Mouse (Mus musculus) neural tube, embryonic 14.5 days (tissue): ENCODE results near the gene Gtpbp10. TPM values are rescaled to one million over a fixed set of nuclear protein-coding genes. Genes with fewer than 3 reads are reported as not detected.
A peak's percentile ranks its signal among the peaks of the same experiment; 100 is the strongest.

ENCODE experiments used
- ATAC-seq: fragments of 200-750 bp; cut with Nextera tagmentation; 2 replicates; pipeline ENCODE4 v1.8.0; 2017; ENCODE audit warnings: low read depth, mild to moderate bottlenecking, moderate TSS enrichment, moderate library complexity
- H3K27ac ChIP-seq: fragments of 300-500 bp; sonication (generic); 2 replicates; pipeline ENCODE4 v1.5.1; 2014; ENCODE audit warnings: low read depth, mild to moderate bottlenecking, control low read depth, low read length, moderate library complexity, mixed read lengths
- H3K27me3 ChIP-seq: fragments of 300-500 bp; sonication (generic); 2 replicates; pipeline ENCODE4 v1.6.1; 2014; ENCODE audit warnings: low read length; ENCODE audit not compliant: control insufficient read depth, insufficient read depth
- H3K36me3 ChIP-seq: fragments of 300-500 bp; sonication (generic); 2 replicates; pipeline ENCODE4 v1.6.1; 2014; ENCODE audit warnings: low read length, mixed read lengths; ENCODE audit not compliant: control insufficient read depth, insufficient read depth
- H3K4me1 ChIP-seq: fragments of 300-500 bp; sonication (generic); 2 replicates; pipeline ENCODE4 v1.6.1; 2014; ENCODE audit warnings: low read length; ENCODE audit not compliant: control insufficient read depth, insufficient read depth
- H3K4me2 ChIP-seq: fragments of 300-500 bp; sonication (generic); 2 replicates; pipeline ENCODE4 v1.6.1; 2014; ENCODE audit warnings: mild to moderate bottlenecking, low read depth, low read length, control low read depth
- H3K4me3 ChIP-seq: fragments of 300-500 bp; sonication (generic); 2 replicates; pipeline ENCODE4 v1.5.1; 2014; ENCODE audit warnings: low read depth, low read length, control low read depth, mixed read lengths
- H3K9ac ChIP-seq: fragments of 300-500 bp; sonication (generic); replicated peaks from 2 replicates; pipeline ENCODE4 v1.6.1; 2014; ENCODE audit warnings: low read depth, mild to moderate bottlenecking, control low read depth, low read length, mixed read lengths
- H3K9me3 ChIP-seq: fragments of 300-500 bp; sonication (generic); 2 replicates; pipeline ENCODE4 v1.6.1; 2016; ENCODE audit warnings: low read length; ENCODE audit not compliant: control insufficient read depth
- WGBS: fragments of 180-500 bp; shearing (Covaris S2); extraction: QIAGEN DNeasy Blood & Tissue Kit; methylation state at CpG from one replicate; pipeline ENCODE4 v1.1.7; 2014; 5-methylcytosine and 5-hydroxymethylcytosine counted together
- polyA plus RNA-seq: library from polyadenylated mRNA; unstranded; fragments of >200 nt; fragmentation: Nextera tagmentation; extraction: Ambion mirVana; gene quantifications from 2 replicates; pipeline ENCODE4 v1.2.1, GENCODE M21; 2014

Gtpbp10 gene
- polyA plus RNA-seq = 21.7 and 23.4 TPM in 2 replicates

DNA sequence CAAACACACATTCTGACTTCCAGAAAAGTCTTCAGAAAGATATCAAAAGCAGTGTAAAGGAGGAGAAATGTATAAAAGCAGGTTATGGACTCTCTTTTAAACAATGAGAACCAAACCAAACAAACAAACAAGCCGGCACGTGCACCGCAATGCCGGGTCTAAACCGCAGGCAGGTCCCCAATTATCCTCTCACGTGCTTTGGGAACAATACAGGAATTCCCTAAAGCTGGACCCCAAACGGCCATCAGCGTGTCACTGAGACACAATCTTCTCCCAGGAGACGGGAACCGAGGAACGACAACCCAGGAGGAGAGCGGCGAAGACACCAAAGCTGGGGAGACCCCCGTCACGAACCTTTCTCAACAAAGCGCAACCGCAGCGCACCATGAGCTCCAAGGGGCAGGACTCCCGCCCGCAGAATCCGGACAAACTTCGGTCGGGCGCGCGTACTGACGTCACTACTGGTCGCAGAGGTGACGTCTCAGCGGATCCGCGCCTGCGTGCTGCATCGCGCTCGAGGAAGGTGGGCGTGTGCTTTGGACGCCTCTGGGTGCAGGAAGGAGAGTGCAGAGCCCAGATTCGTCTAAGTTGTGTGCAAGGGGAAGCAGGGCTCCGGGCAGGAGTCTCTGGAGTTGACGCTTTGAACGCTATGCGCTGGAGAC is at the start of gene Gtpbp10:
TSS of gene Gtpbp10 (minus strand) at position 460 of the 662 bp plus-strand sequence.
- ATAC-seq = peak; percentile 100
- WGBS = under 1% methylated on average over 43 of the region's 43 CpGs
- H3K4me1 ChIP-seq = peaks cover 4% of the 10 kb centered on the region; the same call in 1 of the 2 replicates
- peaks cover 2% of the 10 kb centered on the region; the same call in 1 of the 2 replicates for H3K36me3 ChIP-seq
- peak within 1 kb of the TSS; percentile 70 for H3K4me2 ChIP-seq
- H3K27me3 ChIP-seq = no peaks in the 10 kb centered on the region
- peak within 1 kb of the TSS; percentile 53 for H3K4me3 ChIP-seq
- H3K9ac ChIP-seq = peak within 1 kb of the TSS; percentile 52
- H3K27ac ChIP-seq = peak within 1 kb of the TSS; percentile 65
- no peaks in the 10 kb centered on the region for H3K9me3 ChIP-seq

DNA sequence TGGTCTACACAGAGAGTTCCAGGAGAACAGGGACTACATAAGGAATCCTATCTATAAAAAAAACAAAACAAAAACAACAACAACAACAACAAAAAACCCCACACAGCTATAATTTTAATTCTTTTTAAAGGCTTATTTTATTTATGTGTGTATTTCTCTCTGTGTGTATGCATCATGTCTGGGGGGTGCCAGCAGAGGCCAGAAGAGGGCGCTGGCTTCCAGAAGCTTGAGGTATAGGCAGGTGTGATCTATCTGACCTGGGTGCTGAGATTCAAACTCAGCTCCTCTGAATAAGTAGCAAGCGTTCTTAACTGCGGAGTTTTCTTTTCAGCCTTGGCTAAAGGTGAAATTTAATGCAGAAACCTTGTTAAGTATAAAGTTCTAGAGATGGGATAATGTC is 28.3 kb upstream of the Gtpbp10 start:
- Histone ChIP-seq H3K4me3 (no peak overlapping the region), H3K27ac (no peak overlapping the region), H3K9ac (no peak overlapping the region), H3K4me1 (no peaks in the 10 kb centered on the region), H3K27me3 (no peaks in the 10 kb centered on the region), H3K9me3 (no peaks in the 10 kb centered on the region), H3K4me2 (no peak overlapping the region), H3K36me3 (no peaks in the 10 kb centered on the region)
- 90% methylated on average over 3 of the region's 3 CpGs for WGBS
- ATAC-seq = no peak

DNA sequence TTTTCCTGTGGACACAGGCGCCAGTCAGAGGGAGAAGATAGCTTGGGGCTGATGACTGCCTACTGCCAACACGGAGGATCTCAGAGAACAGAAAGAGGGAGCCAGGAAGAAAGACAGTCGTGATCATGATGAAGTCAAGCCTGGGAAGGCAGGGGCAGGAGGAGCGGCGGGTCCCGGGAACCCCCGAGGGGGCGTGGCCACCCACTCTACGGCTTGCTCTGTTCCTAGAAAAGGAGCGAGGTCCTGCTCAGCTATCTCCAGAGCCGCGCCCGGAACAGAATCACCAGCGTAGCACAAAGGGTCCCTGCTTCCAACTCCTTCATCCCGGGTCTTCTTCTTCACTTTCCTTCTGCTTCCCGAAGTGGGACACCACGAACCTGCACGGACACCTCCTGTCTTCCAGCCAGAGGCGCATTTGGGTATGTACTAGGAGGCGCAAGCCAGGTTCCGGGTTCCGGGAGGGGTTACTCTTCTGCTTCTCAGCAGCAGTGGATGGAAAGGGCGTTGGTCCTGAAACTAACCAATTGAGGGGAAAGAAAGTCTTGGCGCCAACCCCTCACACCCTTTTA is 14.5 kb upstream of the Gtpbp10 start, which contains the start of gene Gm8773:
TSS of gene Gm8773 (plus strand) at position 51 of the 569 bp plus-strand sequence.
- Histone ChIP-seq H3K4me3 (peak within 1 kb of the TSS; percentile 40), H3K4me2 (peak within 1 kb of the TSS; percentile 66), H3K27ac (no peak within 1 kb of the TSS), H3K9me3 (no peaks in the 10 kb centered on the region), H3K27me3 (no peaks in the 10 kb centered on the region), H3K9ac (peak within 1 kb of the TSS; percentile 43), H3K4me1 (no peaks in the 10 kb centered on the region), H3K36me3 (no peaks in the 10 kb centered on the region)
- WGBS = 2% methylated on average over 24 of the region's 24 CpGs
- ATAC-seq = peak; percentile 82

DNA sequence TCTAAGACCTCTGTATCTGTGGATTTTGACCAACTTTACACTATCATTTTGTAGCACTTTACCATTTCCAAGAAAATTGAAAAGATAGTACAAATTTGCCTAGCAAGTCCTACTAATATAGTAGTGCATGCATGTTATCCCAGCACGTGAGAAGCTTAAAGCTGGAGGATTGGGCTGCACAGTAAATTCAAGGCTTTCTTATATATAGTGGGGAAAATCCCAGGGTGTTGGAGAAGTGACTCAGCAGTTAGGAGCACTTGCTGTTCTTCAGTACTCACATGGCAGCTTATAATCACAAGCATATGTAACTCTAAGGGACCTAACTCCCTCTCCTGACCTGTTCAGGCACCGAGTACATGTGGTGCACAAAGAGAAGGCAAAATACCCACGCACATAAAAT is 3.1 kb upstream of the Gtpbp10 start:
- ATAC-seq = no peak
- Histone ChIP-seq H3K4me1 (peaks cover 4% of the 10 kb centered on the region; the same call in 1 of the 2 replicates), H3K4me3 (no peak overlapping the region), H3K9me3 (no peaks in the 10 kb centered on the region), H3K9ac (no peak overlapping the region), H3K36me3 (no peaks in the 10 kb centered on the region), H3K4me2 (no peak overlapping the region), H3K27me3 (no peaks in the 10 kb centered on the region), H3K27ac (no peak overlapping the region)
- WGBS = 83% methylated on average over 3 of the region's 3 CpGs

DNA sequence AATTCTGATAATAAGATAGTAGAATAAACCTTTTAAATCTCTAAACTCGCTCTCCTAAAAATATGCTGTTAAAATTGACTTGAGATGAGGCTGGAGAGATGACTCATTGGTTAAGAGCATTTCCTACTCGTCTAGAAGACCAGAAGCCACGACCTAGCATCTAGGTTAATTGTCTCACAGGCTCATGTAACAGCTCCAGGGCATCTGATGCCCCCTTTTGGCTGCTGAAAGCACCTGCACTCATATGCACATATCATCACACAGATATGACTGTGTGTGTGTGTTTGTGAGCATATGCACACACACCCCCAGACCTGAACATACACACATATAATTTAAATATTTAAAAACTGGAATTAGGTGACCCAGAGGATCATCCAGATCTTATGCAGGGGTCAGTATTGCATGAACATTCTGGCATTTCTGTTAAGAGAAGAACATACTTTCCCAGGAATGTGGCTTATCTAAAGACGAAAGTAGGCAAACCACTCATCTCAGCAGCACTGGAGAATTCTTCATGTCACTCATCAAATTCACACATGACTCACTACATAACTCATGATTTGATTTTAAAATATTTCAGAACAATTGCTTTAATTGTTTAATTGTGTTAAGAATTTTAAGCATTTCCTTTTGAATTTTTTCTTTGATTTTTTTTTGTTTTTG is 1.8 kb upstream of the Gtpbp10 start:
- Histone ChIP-seq H3K4me1 (peaks cover 4% of the 10 kb centered on the region; the same call in 1 of the 2 replicates), H3K27ac (no peak overlapping the region), H3K9ac (no peak overlapping the region), H3K9me3 (no peaks in the 10 kb centered on the region), H3K27me3 (no peaks in the 10 kb centered on the region), H3K4me3 (no peak overlapping the region), H3K36me3 (no peaks in the 10 kb centered on the region), H3K4me2 (no peak overlapping the region)
- no peak for ATAC-seq
- 80% methylated on average over 4 of the region's 4 CpGs for WGBS

DNA sequence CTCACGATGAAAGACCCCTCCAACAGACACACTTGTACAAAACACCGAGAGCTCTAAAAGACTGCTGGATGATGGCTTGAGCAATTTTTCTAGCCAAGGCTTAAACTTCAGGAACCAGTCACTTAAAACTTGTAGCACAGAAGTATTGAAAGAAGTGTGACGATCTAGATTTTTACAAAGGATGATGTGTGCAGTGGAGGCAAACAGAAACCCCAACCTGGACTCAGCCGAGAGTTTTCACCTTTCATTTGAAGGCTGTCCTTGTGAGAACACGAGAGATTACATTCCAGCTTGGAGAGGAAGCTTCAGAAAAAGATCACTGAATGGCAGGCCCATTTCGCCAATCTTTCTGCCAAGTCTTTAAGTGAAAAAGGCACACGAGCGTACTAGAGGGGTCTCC is 460 bp upstream of the Gtpbp10 start:
- 40% methylated on average over 8 of the region's 8 CpGs for WGBS
- peaks cover 4% of the 10 kb centered on the region; the same call in 1 of the 2 replicates for H3K4me1 ChIP-seq
- peak overlapping the region; percentile 52 for H3K9ac ChIP-seq
- H3K4me3 ChIP-seq = peak overlapping the region; percentile 53
- no peaks in the 10 kb centered on the region for H3K36me3 ChIP-seq
- no peaks in the 10 kb centered on the region for H3K9me3 ChIP-seq
- no peaks in the 10 kb centered on the region for H3K27me3 ChIP-seq
- peak overlapping the region; percentile 70 for H3K4me2 ChIP-seq
- peak overlapping the region; percentile 65; the same call in 1 of the 2 replicates for H3K27ac ChIP-seq
- ATAC-seq = peak; percentile 29; the same call in 1 of the 2 replicates

DNA sequence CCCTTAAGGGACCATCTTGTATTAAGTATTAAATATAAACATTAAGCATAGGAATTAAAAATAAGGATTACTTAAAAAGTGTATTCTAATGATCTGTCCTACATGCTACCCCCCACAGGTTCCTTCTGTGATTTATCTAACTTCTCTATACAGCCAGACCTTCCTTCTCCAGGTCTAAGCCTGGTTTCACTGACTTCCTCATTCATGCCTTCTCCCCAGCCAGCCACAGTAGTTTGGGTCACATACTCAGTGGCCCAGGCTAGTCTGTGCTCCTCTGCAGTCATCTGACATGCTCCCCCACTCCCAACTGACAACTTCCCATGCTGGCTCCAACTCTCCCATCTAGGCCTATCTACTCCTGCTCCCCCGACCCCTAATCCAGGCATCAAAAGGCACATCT is 8.2 kb downstream of the Gtpbp10 start:
- Histone ChIP-seq H3K9ac (no peak overlapping the region), H3K9me3 (no peaks in the 10 kb centered on the region), H3K27ac (no peak overlapping the region), H3K27me3 (no peaks in the 10 kb centered on the region), H3K36me3 (peaks cover 9% of the 10 kb centered on the region; the same call in 1 of the 2 replicates), H3K4me3 (no peak overlapping the region), H3K4me1 (no peaks in the 10 kb centered on the region), H3K4me2 (no peak overlapping the region)
- no peak for ATAC-seq
- 89% methylated on average over 1 of the region's 1 CpGs for WGBS

DNA sequence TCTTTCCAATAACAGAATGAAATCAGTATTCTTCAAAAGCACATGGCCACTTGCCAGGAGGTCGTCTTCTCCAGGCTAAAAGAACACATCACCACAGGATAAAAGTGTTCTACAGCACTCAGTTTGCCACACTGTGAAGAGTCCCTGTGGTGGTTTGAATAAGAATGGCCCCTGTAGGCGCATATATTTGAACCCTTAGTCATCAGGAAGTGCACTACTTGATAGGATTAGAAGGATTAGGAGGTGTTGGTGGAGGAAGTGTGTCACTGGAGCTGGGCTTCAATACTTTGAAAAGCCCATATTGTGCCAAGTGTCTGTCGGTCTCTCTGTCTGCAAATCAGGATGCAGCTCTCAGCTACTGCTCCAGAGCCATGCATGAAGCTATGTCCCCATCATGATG is 19.0 kb downstream of the Gtpbp10 start:
- no peak overlapping the region for H3K4me3 ChIP-seq
- no peak overlapping the region for H3K4me2 ChIP-seq
- no peaks in the 10 kb centered on the region for H3K4me1 ChIP-seq
- H3K9ac ChIP-seq = no peak overlapping the region
- no peaks in the 10 kb centered on the region for H3K27me3 ChIP-seq
- no peaks in the 10 kb centered on the region for H3K9me3 ChIP-seq
- ATAC-seq = no peak
- H3K36me3 ChIP-seq = peaks cover 14% of the 10 kb centered on the region; the same call in 1 of the 2 replicates
- WGBS = 80% methylated on average over 3 of the region's 3 CpGs
- H3K27ac ChIP-seq = no peak overlapping the region

DNA sequence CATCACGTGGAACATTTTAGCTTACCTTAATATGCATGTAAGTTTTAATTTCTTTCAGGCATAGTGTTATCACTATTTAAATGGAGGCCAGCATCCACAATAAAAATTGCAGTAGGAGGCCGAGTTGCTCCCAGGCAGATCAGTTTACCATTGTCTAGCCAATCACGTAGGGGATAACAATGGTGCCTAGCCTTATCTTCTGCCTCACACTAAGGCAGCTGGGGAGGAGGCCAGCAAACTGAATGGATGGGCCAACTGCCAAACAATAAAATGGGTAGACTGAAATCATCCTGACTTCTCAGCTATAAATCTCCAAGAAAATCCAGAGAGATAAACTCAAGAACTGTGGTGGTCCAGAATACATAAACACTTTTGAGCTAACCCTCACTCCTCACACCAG is 19.6 kb downstream of the Gtpbp10 start:
- no peak overlapping the region for H3K4me2 ChIP-seq
- H3K36me3 ChIP-seq = peaks cover 14% of the 10 kb centered on the region; the same call in 1 of the 2 replicates
- ATAC-seq = no peak
- H3K27ac ChIP-seq = no peak overlapping the region
- H3K4me3 ChIP-seq = no peak overlapping the region
- 71% methylated on average over 3 of the region's 3 CpGs for WGBS
- no peak overlapping the region for H3K9ac ChIP-seq
- H3K4me1 ChIP-seq = no peaks in the 10 kb centered on the region
- H3K27me3 ChIP-seq = no peaks in the 10 kb centered on the region
- H3K9me3 ChIP-seq = no peaks in the 10 kb centered on the region
